Mouse (Mus musculus) left cerebral cortex, adult 8-10 months (tissue): Measurements from ENCODE around the gene BC005624. TPM values are rescaled to one million over a fixed set of nuclear protein-coding genes. Genes with fewer than 3 reads are reported as not detected.

Experiments
- DNase-seq, 2 experiments: peaks; one replicate each; pipeline ENCODE4 v3.0.0; 2022; ENCODE audit warnings: low spot score in 2 of 2
- total RNA-seq, 4 experiments: library from RNA; stranded (reverse); gene quantifications; 2 replicates each; pipeline ENCODE4 v1.2.4; 2022

The BC005624 gene
- total RNA-seq, 4 experiments from 2014 or later, result 63.7 to 79.7 (median 70.2) TPM

GRCm38 (mm10) chr2:30929483-30930045 is 52.4 kb downstream of the BC005624 start, which contains the start of gene Ptges:
TSS of gene Ptges (minus strand) at chr2:30929863.
- peak; percentile 35 to 76 for DNase-seq

- no peak for DNase-seq
Observed at GRCm38 (mm10) chr2:30928893-30929482, 53.0 kb downstream of the BC005624 start.

GRCm38 (mm10) chr2:30927844-30928628 is 54.0 kb downstream of the BC005624 start:
- DNase-seq, result peak in 1 of 2 experiments; percentile 50

- DNase-seq, result no peak
Observed at GRCm38 (mm10) chr2:30927151-30927781, 54.7 kb downstream of the BC005624 start.

- no peak for DNase-seq
Observed at GRCm38 (mm10) chr2:30926381-30926780, 55.6 kb downstream of the BC005624 start.

- no peak for DNase-seq
Observed at GRCm38 (mm10) chr2:30925181-30925580, 56.8 kb downstream of the BC005624 start.

GRCm38 (mm10) chr2:30923099-30923498 is 58.9 kb downstream of the BC005624 start:
- DNase-seq, result no peak

Other genes with a start within 250 kb of the BC005624 start
- gene 1700001O22Rik, start 178.5 kb downstream of the BC005624 start, total RNA-seq, result 1 to 10 TPM; 7.7 to 9.5 (median 9.3) TPM
- gene Ntmt1, start 174.4 kb downstream of the BC005624 start, total RNA-seq, result 10 to 100 TPM; 30.5 to 38.9 (median 34.4) TPM
- gene Asb6, start 151.9 kb downstream of the BC005624 start, total RNA-seq, result 10 to 100 TPM; 29.6 to 41.9 (median 38.2) TPM
- gene Prrx2, start 147.2 kb downstream of the BC005624 start, total RNA-seq, result 1 to 10 TPM; 2.1 to 3.1 (median 2.9) TPM
- gene Ptges, start 52.3 kb downstream of the BC005624 start, total RNA-seq, result 1 to 10 TPM; 4.3 to 7.3 (median 6.9) TPM
- 10 to 100 TPM; 25.8 to 29.1 (median 28.0) TPM for gene Tor1b, start 29.2 kb downstream of the BC005624 start, total RNA-seq
- 10 to 100 TPM; 34.4 to 45.2 (median 37.9) TPM for gene Tor1a, start 14.3 kb downstream of the BC005624 start, total RNA-seq
- 10 to 100 TPM; 73.0 to 84.0 (median 79.6) TPM for gene Usp20, start 78 bp upstream of the BC005624 start, total RNA-seq
- 100 to 1,000 TPM; 117 to 135 (median 123) TPM for gene Fnbp1, start 159.8 kb upstream of the BC005624 start, total RNA-seq
- gene Gpr107, start 170.1 kb upstream of the BC005624 start, total RNA-seq, result 10 to 100 TPM; 47.0 to 55.6 (median 48.1) TPM